8 mouse cellular contexts compared by ENCODE assay signal in the genomic region with DNA sequence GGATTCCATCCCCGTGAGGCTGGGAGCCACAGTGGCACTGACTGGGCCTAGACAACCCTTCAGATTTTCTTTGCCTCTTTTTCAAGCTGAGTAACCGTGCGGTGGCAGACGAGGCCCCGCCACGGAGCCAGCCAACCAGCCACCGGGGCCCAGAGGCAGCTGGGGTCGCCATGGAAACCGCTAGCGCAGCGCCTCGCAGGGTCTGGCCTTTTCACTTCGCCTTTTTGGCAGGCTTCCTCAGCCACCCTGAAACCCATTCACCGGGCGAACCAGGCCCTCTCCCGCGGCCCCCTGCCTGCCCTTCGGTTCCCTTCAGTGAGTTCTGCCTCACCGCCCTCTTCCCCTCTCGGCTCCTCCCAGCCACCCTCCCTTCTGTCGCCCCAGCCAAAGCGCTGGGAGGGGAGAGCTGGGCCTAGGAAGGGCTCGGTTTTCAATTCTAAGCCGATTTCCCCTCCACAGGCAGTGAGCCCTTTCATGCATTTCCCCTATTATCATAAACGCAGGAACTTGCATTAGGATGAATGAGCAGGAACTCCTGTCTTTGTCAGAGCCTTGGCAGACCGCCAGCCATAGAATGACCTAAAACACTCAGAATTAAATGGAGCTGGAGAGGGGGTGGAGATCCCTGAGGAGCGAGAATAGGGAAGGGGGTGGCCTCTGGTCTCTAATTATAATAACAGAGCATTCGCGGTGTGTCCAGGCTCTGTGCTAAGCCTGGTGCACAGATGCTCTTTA.
DNase-seq lines count a peak whose midpoint lies in the region; ATAC-seq lines count a peak whose summit lies in the region.

No protein-coding gene starts in this region.

- peak overlapping the region; percentile 99 for H3K27ac ChIP-seq in hindbrain, embryonic 11.5 days (ENCODE audit: low read depth, low read length)

- ATAC-seq in hindbrain, embryonic 11.5 days (ENCODE audit: low FRiP score) = peak; percentile 93

- no peaks in the 10 kb centered on the region for H3K9me3 ChIP-seq in hindbrain, embryonic 11.5 days (ENCODE audit: control insufficient read depth, low read length)

- H3K4me2 ChIP-seq in hindbrain, embryonic 11.5 days (replicated peaks; ENCODE audit: low read depth, low read length) = peak overlapping the region; percentile 36

- H3K4me1 ChIP-seq in hindbrain, embryonic 11.5 days (replicated peaks; ENCODE audit: control insufficient read depth, insufficient read depth, low read length) = peaks cover 13% of the 10 kb centered on the region

- DNase-seq in MN1 (ENCODE audit: low spot score) = peak; percentile 91
- DNase-seq in cerebellum, adult 9-11 months = peak; percentile 86
- peak; percentile 86 to 91 for DNase-seq in frontal cortex, adult 2 months (ENCODE audit: extremely low spot score in 1 of 2, low spot score in 1 of 2)
- peak; percentile 94 for DNase-seq in hindbrain, embryonic 11.5 days (ENCODE audit: low spot score)
- DNase-seq in layer of hippocampus, postnatal 25 days (ENCODE audit: extremely low spot score in 1 of 2, low spot score in 1 of 2) = peak; percentile 72 to 74
- peak; percentile 89 for DNase-seq in lung, postnatal 14 days
- DNase-seq in ovary, postnatal 14 days (ENCODE audit: low spot score) = peak; percentile 86
- peak; percentile 91 for DNase-seq in thymus, postnatal 14 days

- WGBS in hindbrain, embryonic 11.5 days = 1% methylated on average over 27 of the region's 29 CpGs

- 0 out of 2 replicates have a peak overlapping the region, but pooled peaks have one; percentile 12 for H3K4me3 ChIP-seq in hindbrain, embryonic 11.5 days (ENCODE audit: low read depth, low read length)

- H3K36me3 ChIP-seq in hindbrain, embryonic 11.5 days (ENCODE audit: control insufficient read depth, insufficient read depth, low read length) = no peaks in the 10 kb centered on the region

- H3K27me3 ChIP-seq in hindbrain, embryonic 11.5 days (ENCODE audit: control insufficient read depth, insufficient read depth, low read length) = no peaks in the 10 kb centered on the region

- peak overlapping the region; percentile 52 for H3K9ac ChIP-seq in hindbrain, embryonic 11.5 days (ENCODE audit: low read depth, low read length)

Comparison
In these comparisons a context has a peak if more than half of its experiments do, and no peak if none do; other contexts are left out.
1. Peak in every context shown above with its lines: DNase-seq, ATAC-seq, H3K4me3 ChIP-seq and H3K27ac ChIP-seq.